Mouse (Mus musculus) limb, embryonic 15.5 days (tissue): ENCODE data around the gene Gpkow. TPM values are rescaled to one million over a fixed set of nuclear protein-coding genes. Genes with fewer than 3 reads are reported as not detected.
A peak's percentile ranks its signal among the peaks of the same experiment; 100 is the strongest.

Experiments
- ATAC-seq: fragments of 200-750 bp; cut with Nextera tagmentation; 2 replicates; pipeline ENCODE4 v1.8.0; 2017; ENCODE audit warnings: low read depth, moderate TSS enrichment; ENCODE audit not compliant: insufficient number of reproducible peaks, low FRiP score, low TSS enrichment
- H3K27ac ChIP-seq: fragments of 300-500 bp; sonication (generic); 2 replicates; pipeline ENCODE4 v1.5.1; 2015; ENCODE audit warnings: moderate library complexity, mild to moderate bottlenecking, inconsistent platforms
- H3K27me3 ChIP-seq: fragments of 300-500 bp; sonication (generic); 2 replicates; pipeline ENCODE4 v1.6.1; 2015; ENCODE audit warnings: inconsistent platforms
- H3K36me3 ChIP-seq: fragments of 300-500 bp; sonication (generic); 2 replicates; pipeline ENCODE4 v1.6.1; 2015; ENCODE audit warnings: inconsistent platforms
- H3K4me1 ChIP-seq: fragments of 300-500 bp; sonication (generic); 2 replicates; pipeline ENCODE4 v1.6.1; 2015; ENCODE audit warnings: inconsistent platforms
- H3K4me2 ChIP-seq: fragments of 300-500 bp; sonication (generic); 2 replicates; pipeline ENCODE4 v1.6.1; 2015; ENCODE audit warnings: mild to moderate bottlenecking, inconsistent platforms
- H3K4me3 ChIP-seq: fragments of 300-500 bp; sonication (generic); 2 replicates; pipeline ENCODE4 v1.5.1; 2015; ENCODE audit warnings: mild to moderate bottlenecking, inconsistent platforms
- H3K9ac ChIP-seq: fragments of 300-500 bp; sonication (generic); 2 replicates; pipeline ENCODE4 v1.6.1; 2015; ENCODE audit warnings: inconsistent platforms
- H3K9me3 ChIP-seq: fragments of 300-500 bp; sonication (generic); 2 replicates; pipeline ENCODE4 v1.6.1; 2016; ENCODE audit warnings: inconsistent platforms
- WGBS: fragments of 180-500 bp; shearing (Covaris S2); methylation state at CpG from one replicate; pipeline ENCODE4 v1.1.7; 2015; 5-methylcytosine and 5-hydroxymethylcytosine counted together
- polyA plus RNA-seq: library from polyadenylated mRNA; unstranded; fragments of >200 nt; fragmentation: Nextera tagmentation; extraction: Ambion mirVana; gene quantifications from 2 replicates; pipeline ENCODE4 v1.2.1, GENCODE M21; 2015

The Gpkow gene
- polyA plus RNA-seq = 36.6 and 40.3 TPM in 2 replicates

DNA sequence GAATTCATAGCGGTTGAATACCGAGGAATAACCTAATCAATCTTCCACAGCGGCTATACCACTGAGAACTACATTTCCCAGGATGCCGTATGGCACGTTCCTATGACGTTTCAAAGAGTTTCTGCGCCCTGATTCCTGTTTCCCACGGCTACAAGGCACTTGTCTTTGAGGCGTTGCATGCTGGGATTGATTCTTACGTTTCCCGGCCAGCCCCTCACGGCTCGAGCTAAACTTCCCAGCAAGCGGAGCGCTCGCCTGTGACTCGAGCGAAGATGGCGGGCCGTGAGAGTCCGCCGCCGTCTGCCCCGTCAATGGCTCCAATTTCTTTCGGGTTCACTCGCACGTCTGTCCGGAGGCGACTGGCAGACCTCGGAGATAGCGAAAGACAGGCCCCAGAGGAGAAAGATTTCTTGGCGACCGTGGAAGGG is at the start of gene Gpkow:
Gene Gpkow (plus strand): TSS at position 178 of the 428 bp plus-strand sequence.
- Histone ChIP-seq H3K36me3 (peaks cover 11% of the 10 kb centered on the region; the same call in 1 of the 2 replicates), H3K4me3 (peak within 1 kb of the TSS; percentile 54), H3K27ac (0 out of 2 replicates have a peak within 1 kb of the TSS, but pooled peaks have one; percentile 43), H3K4me2 (peak within 1 kb of the TSS; percentile 40), H3K27me3 (no peaks in the 10 kb centered on the region), H3K9me3 (no peaks in the 10 kb centered on the region), H3K4me1 (no peaks in the 10 kb centered on the region; the same call in 1 of the 2 replicates), H3K9ac (peak within 1 kb of the TSS; percentile 37; the same call in 1 of the 2 replicates)
- 15% methylated on average over 33 of the region's 33 CpGs for whole genome bisulfite sequencing
- ATAC-seq = peak; percentile 92

DNA sequence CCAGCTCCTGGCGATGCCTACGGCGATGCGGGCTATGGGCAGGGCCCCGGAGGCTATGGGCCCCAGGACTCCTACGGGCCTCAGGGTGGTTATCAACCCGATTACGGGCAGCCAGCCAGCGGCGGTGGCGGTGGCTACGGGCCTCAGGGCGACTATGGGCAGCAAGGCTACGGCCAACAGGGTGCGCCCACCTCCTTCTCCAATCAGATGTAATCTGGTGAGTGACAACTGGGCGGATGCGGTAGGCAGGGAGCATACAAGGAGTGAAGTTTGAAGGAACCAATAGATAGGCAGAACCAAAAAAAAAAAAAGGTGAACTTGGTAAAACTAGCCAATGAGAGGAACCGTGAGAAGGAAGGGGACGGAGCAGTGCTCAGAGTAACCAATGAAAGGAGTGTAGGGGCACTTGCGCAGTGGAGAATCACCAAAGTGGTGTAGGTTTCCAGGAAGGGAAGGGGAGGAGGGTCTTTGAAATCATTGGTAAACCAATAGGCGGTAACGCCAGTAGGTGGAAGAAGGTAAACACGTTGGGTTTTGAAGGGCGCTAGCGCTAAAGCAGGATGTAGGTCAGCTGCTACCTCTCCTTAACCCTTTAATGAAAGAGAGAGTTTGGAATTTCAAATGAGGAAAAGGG is 48.1 kb upstream of the Gpkow start:
- ATAC-seq = peak; percentile 96
- peak overlapping the region; percentile 51 for H3K9ac ChIP-seq
- H3K9me3 ChIP-seq = no peaks in the 10 kb centered on the region
- peak overlapping the region; percentile 85 for H3K27ac ChIP-seq
- H3K4me3 ChIP-seq = peak overlapping the region; percentile 55
- no peaks in the 10 kb centered on the region for H3K4me1 ChIP-seq
- peak overlapping the region; percentile 49 for H3K4me2 ChIP-seq
- no peaks in the 10 kb centered on the region for H3K36me3 ChIP-seq
- H3K27me3 ChIP-seq = no peaks in the 10 kb centered on the region
- 22% methylated on average over 25 of the region's 25 CpGs for WGBS

DNA sequence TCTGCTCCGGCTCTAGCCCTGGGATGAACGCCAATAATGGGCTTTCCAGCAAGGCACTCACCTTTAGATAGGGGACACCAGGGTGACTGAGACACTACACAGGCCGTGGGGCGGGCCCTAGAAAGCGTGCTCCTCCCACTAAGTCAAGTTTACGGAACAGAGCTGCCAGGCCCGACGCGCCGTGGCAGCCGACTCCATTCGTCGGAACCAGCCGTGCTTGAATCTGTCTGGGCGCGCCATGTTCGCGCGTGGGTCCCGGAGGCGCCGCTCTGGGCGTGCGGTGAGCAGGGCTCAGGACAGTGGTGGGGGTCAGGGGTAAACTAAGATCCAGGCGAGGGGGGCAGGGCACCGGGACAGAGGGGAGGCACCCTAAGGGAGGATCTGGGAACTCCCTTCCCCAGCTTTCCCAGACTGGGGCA is 39.7 kb upstream of the Gpkow start, which contains the start of gene Prickle3:
Gene Prickle3 (plus strand): TSS at position 40 of the 419 bp plus-strand sequence.
- Histone ChIP-seq H3K27ac (peak within 1 kb of the TSS; percentile 68), H3K9ac (peak within 1 kb of the TSS; percentile 48; the same call in 1 of the 2 replicates), H3K27me3 (no peaks in the 10 kb centered on the region), H3K36me3 (no peaks in the 10 kb centered on the region), H3K4me1 (peaks cover 6% of the 10 kb centered on the region; the same call in 1 of the 2 replicates), H3K4me3 (peak within 1 kb of the TSS; percentile 49), H3K4me2 (peak within 1 kb of the TSS; percentile 50), H3K9me3 (no peaks in the 10 kb centered on the region)
- 19% methylated on average over 26 of the region's 26 CpGs for WGBS
- ATAC-seq = no peak

GRCm38 (mm10) chrX:7658031-7658784 is 38.7 kb upstream of the Gpkow start:
- no peak for ATAC-seq
- H3K27ac ChIP-seq = peak overlapping the region; percentile 68
- peak overlapping the region; percentile 49 for H3K4me3 ChIP-seq
- H3K4me2 ChIP-seq = peak overlapping the region; percentile 50
- peaks cover 6% of the 10 kb centered on the region; the same call in 1 of the 2 replicates for H3K4me1 ChIP-seq
- no peaks in the 10 kb centered on the region for H3K36me3 ChIP-seq
- no peaks in the 10 kb centered on the region for H3K9me3 ChIP-seq
- no peaks in the 10 kb centered on the region for H3K27me3 ChIP-seq
- WGBS = 28% methylated on average over 12 of the region's 15 CpGs
- H3K9ac ChIP-seq = no peak overlapping the region

GRCm38 (mm10) chrX:7658785-7659589 is 37.9 kb upstream of the Gpkow start:
- no peak for ATAC-seq
- peak overlapping the region; percentile 68 for H3K27ac ChIP-seq
- WGBS = 49% methylated on average over 11 of the region's 11 CpGs

GRCm38 (mm10) chrX:7661086-7661485 is 35.8 kb upstream of the Gpkow start:
- Histone ChIP-seq H3K4me3 (no peak overlapping the region), H3K4me1 (peaks cover 6% of the 10 kb centered on the region; the same call in 1 of the 2 replicates), H3K36me3 (peaks cover 6% of the 10 kb centered on the region; the same call in 1 of the 2 replicates), H3K4me2 (no peak overlapping the region), H3K9ac (no peak overlapping the region), H3K9me3 (no peaks in the 10 kb centered on the region), H3K27me3 (no peaks in the 10 kb centered on the region), H3K27ac (no peak overlapping the region)
- 77% methylated on average over 4 of the region's 4 CpGs for WGBS
- no peak for ATAC-seq

More at GRCm38 (mm10) chrX:7658785-7659589, 37.9 kb upstream of the Gpkow start:
- Histone ChIP-seq H3K36me3 (0 out of 2 replicates have a peak, but pooled peaks cover 4% of the 10 kb centered on the region), H3K27me3 (no peaks in the 10 kb centered on the region), H3K4me3 (peak overlapping the region; percentile 49), H3K4me2 (peak overlapping the region; percentile 50), H3K9ac (no peak overlapping the region), H3K4me1 (peaks cover 6% of the 10 kb centered on the region; the same call in 1 of the 2 replicates), H3K9me3 (no peaks in the 10 kb centered on the region)

DNA sequence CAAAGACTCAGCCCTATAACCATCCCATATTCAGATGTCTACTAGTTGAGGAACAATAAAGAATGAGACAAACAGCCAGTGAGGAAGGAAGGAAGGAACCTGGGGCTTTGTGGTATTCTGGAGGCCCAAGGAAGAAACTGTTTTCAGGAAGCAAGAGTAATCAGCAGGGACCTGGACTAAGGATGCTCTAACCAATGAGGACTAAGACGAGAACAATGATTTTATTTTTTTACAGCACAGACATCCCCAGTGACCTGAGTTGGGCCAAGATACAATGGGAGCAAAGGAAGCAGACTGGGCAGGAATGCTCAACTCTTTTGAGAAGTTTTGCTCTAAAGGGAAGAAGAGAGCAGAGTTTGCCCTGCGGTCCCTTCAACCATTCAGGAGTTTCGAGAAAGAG is 34.0 kb upstream of the Gpkow start:
- H3K9ac ChIP-seq = no peak overlapping the region
- no peak overlapping the region for H3K4me3 ChIP-seq
- no peak overlapping the region for H3K4me2 ChIP-seq
- ATAC-seq = no peak
- 77% methylated on average over 3 of the region's 3 CpGs for WGBS
- peaks cover 6% of the 10 kb centered on the region; the same call in 1 of the 2 replicates for H3K4me1 ChIP-seq
- H3K27me3 ChIP-seq = no peaks in the 10 kb centered on the region
- H3K36me3 ChIP-seq = peaks cover 19% of the 10 kb centered on the region
- no peaks in the 10 kb centered on the region for H3K9me3 ChIP-seq
- H3K27ac ChIP-seq = no peak overlapping the region

DNA sequence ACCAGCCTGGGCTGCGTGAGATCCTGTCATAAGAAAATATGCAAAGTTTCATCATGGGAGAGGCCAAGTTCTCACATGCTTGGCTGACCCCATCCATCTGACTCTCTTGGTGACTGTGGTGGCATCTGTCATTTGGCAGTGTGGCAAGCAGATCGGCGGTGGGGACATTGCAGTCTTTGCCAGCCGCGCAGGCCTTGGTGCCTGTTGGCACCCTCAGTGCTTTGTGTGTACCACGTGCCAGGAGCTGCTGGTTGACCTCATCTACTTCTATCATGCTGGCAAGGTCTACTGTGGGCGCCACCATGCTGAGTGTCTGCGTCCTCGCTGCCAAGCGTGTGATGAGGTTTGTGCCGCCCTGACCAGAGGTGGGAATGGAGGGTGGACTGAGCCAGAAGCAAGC is 32.1 kb upstream of the Gpkow start:
- WGBS = 92% methylated on average over 11 of the region's 11 CpGs
- no peaks in the 10 kb centered on the region for H3K4me1 ChIP-seq
- H3K9me3 ChIP-seq = no peaks in the 10 kb centered on the region
- H3K27ac ChIP-seq = no peak overlapping the region
- H3K9ac ChIP-seq = no peak overlapping the region
- no peak for ATAC-seq
- no peak overlapping the region for H3K4me3 ChIP-seq
- H3K36me3 ChIP-seq = peaks cover 19% of the 10 kb centered on the region
- no peak overlapping the region for H3K4me2 ChIP-seq
- no peaks in the 10 kb centered on the region for H3K27me3 ChIP-seq

GRCm38 (mm10) chrX:7665739-7666502 is 31.0 kb upstream of the Gpkow start:
- peaks cover 19% of the 10 kb centered on the region for H3K36me3 ChIP-seq
- H3K9me3 ChIP-seq = no peaks in the 10 kb centered on the region
- 72% methylated on average over 21 of the region's 21 CpGs for WGBS
- H3K4me3 ChIP-seq = no peak overlapping the region
- ATAC-seq = no peak
- no peak overlapping the region for H3K9ac ChIP-seq
- H3K4me2 ChIP-seq = no peak overlapping the region
- H3K4me1 ChIP-seq = no peaks in the 10 kb centered on the region
- H3K27ac ChIP-seq = no peak overlapping the region
- no peaks in the 10 kb centered on the region for H3K27me3 ChIP-seq

DNA sequence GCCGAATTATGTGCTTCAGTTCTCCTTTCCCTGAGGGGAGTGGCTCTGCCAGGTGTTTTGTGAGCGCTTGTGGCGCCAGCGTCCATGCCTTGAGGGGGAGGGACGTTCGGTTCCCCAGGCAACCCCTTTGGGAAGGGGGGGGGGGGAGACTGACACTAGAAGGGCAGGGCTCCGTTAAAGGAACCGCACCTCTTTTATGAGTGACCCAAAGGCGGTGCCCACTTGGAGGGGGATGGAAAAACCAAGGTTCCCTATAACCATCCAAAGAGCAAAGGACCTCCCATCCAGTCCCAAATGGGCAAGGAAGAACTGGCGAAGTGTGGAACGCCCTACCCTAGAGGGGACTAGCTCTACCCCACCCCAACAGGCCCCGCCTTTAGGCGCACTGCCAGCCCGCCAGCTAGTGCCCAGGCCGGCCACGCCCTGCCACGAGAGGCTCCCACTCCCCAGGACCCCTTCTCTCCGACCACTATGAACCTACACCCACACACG is 26.5 kb upstream of the Gpkow start:
- Histone ChIP-seq H3K27me3 (no peaks in the 10 kb centered on the region), H3K4me3 (peak overlapping the region; percentile 53), H3K36me3 (peaks cover 15% of the 10 kb centered on the region), H3K9ac (peak overlapping the region; percentile 33), H3K27ac (peak overlapping the region; percentile 86), H3K4me1 (peaks cover 16% of the 10 kb centered on the region), H3K9me3 (no peaks in the 10 kb centered on the region), H3K4me2 (peak overlapping the region; percentile 43)
- ATAC-seq = peak; percentile 68
- 21% methylated on average over 19 of the region's 19 CpGs for WGBS
